Mouse (Mus musculus) left cerebral cortex, adult 18-20 months (tissue): ENCODE data around the gene Kcna5. TPM values are rescaled to one million over a fixed set of nuclear protein-coding genes. Genes with fewer than 3 reads are reported as not detected.

Experiments used
- DNase-seq, 2 experiments: peaks; one replicate each; pipeline ENCODE4 v3.0.0; 2021 to 2022; ENCODE audit warnings: low spot score in 2 of 2, mixed read lengths in 1 of 2
- total RNA-seq, 2 experiments: library from RNA; stranded (reverse); gene quantifications; 2 replicates each; pipeline ENCODE4 v1.2.3; 2021

Kcna5 gene
- total RNA-seq, 2 experiments from 2014 or later = 5.8 to 6.3 TPM

- no peak for DNase-seq
Observed at GRCm38 (mm10) chr6:126537512-126537911, 2.3 kb upstream of the Kcna5 start.

- DNase-seq = no peak
Observed at GRCm38 (mm10) chr6:126536926-126537325, 1.7 kb upstream of the Kcna5 start.

- DNase-seq = no peak
Observed at GRCm38 (mm10) chr6:126535911-126536270, 679 bp upstream of the Kcna5 start.

DNA sequence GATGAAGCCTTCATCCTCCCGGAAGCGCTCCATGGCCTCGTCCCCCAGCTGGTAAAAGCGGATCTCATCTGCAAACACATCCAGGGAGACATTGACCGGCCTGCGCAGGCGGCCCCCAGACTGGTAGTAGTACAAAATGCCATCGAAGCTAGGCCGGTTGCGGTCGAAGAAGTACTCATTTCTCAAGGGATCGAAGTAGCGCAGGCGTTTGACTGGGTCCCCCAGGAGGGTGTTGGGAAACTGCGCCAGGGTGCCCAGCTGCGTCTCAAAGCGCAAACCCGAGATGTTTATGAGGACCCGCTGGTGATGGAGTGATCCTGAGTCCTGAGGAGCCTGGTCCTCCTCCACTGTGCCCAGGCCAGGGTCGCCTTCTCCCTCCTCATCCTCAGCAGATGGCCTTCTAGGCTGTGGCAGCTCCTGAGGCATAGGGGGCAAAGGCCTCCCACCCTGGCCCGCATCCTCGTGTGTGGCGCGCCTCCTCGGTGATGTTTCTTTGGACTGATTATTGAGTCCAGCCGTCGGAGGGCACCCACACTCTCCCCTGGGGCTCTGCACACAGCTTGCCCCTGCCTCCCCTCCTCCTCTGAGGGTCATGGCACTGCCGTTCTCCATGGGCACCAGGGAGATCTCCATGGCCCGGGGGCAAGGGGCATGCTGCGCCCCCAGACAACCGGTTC lies 543 bp downstream of the Kcna5 start:
- DNase-seq = no peak

DNA sequence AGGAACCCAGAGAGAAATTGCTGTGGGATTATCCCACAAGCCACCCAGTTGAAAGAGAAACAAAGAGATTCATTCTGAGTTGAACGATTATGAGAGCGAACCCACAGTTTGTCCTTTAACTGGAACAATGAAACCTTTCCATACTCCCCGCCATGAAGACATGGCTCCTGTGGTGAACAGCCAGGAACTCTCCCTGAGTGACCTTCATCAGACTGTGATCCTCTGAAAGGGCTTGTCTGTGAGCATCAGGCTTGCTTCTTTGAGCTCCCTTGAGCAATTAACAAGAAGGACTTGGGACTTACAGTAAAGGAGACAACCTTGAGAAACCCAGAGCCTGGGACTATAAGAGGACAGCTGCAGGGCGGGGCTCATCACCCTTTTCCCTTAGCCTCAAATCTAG lies 3.9 kb downstream of the Kcna5 start:
- DNase-seq = no peak

- DNase-seq = no peak
Observed at GRCm38 (mm10) chr6:126530019-126530418, 5.2 kb downstream of the Kcna5 start.

GRCm38 (mm10) chr6:126514720-126515119 lies 20.5 kb downstream of the Kcna5 start:
- peak; percentile 25 to 57 for DNase-seq

DNA sequence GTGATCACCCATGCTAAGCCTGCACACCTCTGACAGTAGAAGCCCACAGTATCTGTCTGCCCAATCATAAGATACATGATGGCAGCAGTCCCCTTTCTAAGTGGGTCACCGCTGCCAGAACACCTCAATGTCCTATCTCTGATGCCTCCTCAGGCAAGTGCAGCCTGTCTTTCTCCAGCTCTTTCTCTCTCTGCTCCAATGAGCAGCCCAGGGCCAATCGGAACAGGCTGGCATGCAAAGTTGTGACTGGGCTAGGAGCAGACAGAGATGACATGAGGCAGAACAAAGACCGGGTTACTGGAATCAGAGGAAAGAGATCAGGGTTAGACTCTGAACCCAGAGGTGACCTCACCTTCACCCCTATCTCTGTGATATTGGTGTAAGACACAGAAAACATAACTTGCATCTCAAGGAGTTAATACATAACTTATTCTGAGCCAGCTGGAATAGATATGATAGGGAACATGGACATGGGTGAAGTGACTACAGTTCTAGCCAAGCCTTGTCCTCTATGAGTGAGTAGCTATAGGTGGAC lies 21.4 kb downstream of the Kcna5 start:
- no peak for DNase-seq

DNA sequence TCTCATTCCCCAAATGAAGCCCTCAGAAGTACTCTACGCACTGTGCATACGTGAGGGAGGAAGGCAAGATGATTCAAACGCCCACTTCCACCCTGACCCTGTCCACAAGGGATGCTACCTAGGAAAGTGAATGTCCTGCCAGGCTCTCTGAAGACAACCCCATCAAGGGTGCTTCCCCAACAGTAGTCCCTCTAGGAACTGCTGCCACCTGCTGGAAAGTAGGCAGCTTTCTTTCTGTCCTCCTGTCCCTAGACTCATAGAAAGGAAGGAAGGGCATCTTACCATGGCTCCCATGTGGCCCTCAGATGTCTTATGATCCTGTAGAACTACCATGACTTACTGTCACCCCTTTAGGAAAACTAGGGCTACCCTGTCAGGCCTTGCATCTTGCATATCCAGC lies 22.1 kb downstream of the Kcna5 start:
- peak; percentile 28 to 44 for DNase-seq

GRCm38 (mm10) chr6:126508671-126509070 lies 26.5 kb downstream of the Kcna5 start:
- DNase-seq = no peak

DNA sequence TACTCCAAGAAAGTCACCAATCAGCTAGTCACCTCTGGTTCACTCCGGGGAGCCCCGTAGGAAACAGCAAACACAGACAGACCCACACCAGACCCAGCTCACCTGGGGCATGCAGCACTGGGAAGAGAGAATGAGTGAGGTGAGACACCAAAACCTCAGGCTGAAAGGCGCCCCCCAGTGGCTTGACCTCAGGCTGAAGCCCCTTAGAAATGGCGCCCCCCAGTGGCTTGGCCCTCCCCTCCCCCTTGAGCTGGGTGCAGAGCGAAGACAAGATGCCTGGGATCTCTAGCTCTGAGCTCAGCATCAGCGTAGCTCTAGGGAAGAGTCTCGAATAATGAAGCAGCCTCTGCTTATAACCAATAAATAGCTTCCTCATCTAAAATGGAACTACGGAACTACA lies 31.3 kb downstream of the Kcna5 start:
- no peak for DNase-seq

DNA sequence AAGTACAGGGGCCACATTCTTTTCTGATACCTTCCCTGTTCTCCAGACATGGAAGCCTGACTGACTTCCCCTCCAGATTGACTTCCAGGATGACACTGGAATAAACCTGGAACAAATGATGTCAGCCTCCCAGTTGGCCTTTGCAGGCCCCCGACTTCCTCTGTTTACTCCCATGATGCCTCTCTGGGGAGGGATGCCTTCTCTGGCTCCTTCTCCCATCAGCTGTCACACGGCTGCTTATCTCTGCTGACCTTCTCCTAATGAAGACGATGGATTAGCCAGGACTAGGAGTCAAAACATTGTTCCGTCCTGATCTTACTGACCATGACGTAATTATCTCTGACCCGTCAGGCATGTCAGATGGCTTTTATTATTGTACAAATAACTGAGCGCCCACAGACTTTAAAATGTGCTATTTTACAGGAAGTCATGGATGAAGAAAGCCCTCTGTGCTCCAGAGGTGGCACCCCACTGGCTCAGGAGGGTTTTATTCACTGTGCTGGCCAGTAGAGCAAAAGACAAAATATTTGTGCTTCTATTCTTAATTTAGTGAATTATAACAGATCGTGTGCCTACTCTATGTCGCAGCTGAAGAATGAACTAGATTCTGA lies 32.4 kb downstream of the Kcna5 start:
- no peak for DNase-seq

GRCm38 (mm10) chr6:126500985-126501384 lies 34.2 kb downstream of the Kcna5 start:
- no peak for DNase-seq

DNA sequence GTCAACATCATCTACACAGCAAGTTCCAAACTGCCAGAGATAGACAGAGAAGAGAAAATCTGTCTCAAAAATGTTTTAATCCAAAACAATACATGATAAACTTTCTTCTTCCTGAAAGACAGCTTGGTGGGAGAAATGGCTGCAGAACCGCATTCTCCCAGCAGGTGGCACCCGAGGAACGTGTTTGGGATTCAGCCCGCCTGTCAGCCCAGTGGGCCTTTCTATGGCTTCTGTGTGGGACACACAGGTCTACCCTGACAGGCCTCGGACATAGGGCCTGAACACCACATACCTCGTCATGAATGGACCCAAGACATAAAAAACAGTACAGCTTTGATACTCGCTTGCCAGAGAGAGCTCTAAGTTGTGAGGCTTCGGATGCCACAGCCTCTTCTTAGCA lies 35.1 kb downstream of the Kcna5 start:
- peak; percentile 82 to 90 for DNase-seq

DNA sequence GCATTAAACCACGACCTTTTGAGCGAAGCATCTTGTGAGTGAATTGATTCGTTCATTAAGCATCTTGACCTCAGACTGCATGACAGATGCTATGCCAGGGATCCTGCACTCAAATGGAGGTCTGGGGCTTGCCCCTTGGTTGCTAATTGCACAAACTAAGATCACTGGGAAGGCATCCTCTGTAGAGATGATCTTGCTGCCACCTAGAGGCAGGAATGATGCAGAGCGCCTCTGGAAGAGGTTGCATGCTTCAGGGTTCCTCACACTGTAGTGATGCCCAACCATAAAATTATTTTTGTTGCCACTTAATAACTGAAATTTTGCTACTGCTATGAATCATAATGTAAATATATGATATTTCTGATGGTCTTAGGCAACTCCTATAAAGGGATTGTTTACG lies 37.3 kb downstream of the Kcna5 start:
- peak; percentile 45 to 54 for DNase-seq

DNA sequence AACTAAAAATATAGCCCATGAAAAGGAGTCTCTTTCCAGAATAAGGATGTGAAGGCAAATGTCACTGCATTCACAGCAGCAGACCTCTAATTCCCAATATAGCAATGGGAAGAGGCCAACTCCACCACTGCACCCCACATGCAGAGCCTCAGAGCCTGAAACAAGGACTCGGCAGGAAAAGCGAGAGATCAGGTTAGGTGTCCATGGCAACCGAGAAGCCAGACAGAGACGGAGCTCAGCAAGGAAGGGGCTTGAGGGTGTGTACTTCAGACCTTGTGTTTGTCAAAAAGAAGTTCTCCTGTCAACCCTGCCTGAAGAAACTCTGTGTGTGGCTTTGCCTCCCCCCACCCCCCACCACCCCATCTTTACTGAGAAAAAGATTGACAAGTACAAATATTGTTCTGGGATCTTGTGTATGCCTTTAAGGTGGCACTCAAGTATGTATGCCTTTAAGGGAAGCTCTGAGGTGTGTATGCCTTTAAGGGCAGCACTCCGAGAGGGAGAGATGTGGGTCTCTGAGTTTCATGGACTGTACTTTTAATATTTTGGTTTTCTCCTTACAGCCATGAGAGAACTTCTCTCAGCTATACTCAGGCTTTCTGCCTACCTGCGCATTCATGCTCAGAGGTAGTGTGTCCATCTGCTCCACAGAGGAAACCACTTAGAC lies 37.9 kb downstream of the Kcna5 start:
- peak in 1 of 2 experiments; percentile 15 for DNase-seq

GRCm38 (mm10) chr6:126487136-126487535 lies 48.1 kb downstream of the Kcna5 start:
- no peak for DNase-seq

DNA sequence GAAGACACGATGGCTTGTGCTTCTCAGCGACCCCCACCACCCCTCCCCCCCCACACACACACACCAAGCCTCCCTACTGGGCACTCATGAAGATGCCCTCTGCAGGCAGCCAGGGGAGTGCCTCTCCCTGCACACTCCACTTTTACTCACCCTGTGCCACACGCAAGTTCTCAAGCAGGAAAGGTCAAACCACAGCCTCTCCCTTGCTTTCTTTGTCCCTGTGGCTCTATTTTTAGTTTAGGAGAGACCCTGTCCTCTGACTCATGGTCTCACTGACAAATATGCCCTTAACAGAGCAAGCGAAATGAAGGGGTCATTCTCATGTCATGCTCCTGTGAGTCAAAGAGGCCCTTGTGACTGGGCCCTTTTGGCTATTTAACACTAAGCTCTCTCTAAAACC lies 50.3 kb downstream of the Kcna5 start:
- DNase-seq = no peak

DNA sequence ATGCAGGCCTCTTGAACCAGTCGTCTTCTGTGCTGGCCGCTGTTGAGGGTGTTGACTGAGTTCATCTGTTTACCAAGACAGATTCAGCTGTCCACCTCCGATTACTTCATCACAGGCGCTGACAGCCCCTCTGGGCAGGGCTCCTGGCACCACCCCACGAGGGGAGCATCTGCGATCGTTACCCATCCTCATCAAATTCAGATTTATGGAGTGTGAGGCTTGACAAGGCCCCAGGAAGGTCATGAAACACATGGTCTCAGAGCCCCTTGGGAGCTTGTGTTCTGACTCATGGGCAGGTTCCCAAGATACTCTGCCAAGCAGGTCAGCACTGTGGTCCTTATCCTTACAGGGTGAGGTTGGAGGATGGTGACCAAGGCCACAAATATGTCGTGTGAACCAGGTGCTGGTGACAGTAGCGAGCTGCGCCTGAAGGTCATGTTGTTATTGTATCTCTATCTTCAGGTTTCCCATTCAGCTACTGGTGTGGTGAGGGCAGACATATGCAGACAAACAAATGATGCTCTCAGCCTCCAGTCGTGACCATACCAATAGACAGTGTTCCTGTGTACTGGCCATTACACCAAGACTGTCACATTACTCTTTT lies 51.8 kb downstream of the Kcna5 start:
- DNase-seq = no peak
